ENCODE assay signal across 18 mouse cellular contexts in the genomic region with DNA sequence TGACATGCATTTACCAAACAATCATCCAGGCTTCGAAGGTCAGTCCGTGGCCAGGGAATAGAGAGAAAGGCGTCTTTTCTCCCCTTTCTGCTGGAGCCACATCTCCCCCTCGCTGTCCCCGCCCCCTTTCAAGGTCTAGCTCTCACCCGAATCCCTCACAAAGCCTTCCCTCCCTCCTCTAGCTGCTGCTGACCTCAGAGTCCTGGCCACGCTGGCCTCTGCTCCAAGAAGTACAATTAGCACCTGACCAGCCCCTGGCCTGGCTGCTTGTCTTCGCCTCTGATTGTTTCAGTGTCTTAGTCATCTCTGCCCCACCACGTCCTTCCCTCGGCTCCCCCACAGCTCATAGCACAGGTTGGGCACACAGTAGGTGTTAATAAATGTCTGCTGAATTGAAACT. TPM values are rescaled to one million over a fixed set of nuclear protein-coding genes. Genes with fewer than 3 reads are reported as not detected.
DNase-seq lines count a peak whose midpoint lies in the region; ATAC-seq lines count a peak whose summit lies in the region.
"Had no signal": no experiment of that assay in that cellular context is flagged by ENCODE, and none has a peak within 500 bp of the region (broad histone marks: within the 10 kb centered on the region; RNA-seq: fewer than 3 reads in every experiment).

No protein-coding gene starts in this region.

- no peak overlapping the region for H3K9ac ChIP-seq in heart, embryonic 12.5 days
- H3K9ac ChIP-seq: forebrain, embryonic 15.5 days; limb, embryonic 13.5 days; midbrain, embryonic 13.5 days had no signal

- no peaks in the 10 kb centered on the region for H3K36me3 ChIP-seq in heart, embryonic 12.5 days
- H3K36me3 ChIP-seq: forebrain, embryonic 15.5 days; limb, embryonic 13.5 days; midbrain, embryonic 13.5 days had no signal

- H3K4me2 ChIP-seq in heart, embryonic 12.5 days, result peak overlapping the region; percentile 34
- H3K4me2 ChIP-seq: forebrain, embryonic 15.5 days; limb, embryonic 13.5 days; midbrain, embryonic 13.5 days had no signal

- H3K4me1 ChIP-seq in heart, embryonic 12.5 days (replicated peaks), result peaks cover 37% of the 10 kb centered on the region

- 31% methylated on average over 10 of the region's 10 CpGs for WGBS in heart, embryonic 12.5 days

- no peak for ATAC-seq in heart, embryonic 12.5 days (ENCODE audit: insufficient number of reproducible peaks, low FRiP score)
- ATAC-seq: forebrain, embryonic 15.5 days; intestine, postnatal 0 days; midbrain, embryonic 13.5 days had no signal

- H3K27me3 ChIP-seq in heart, embryonic 12.5 days (replicated peaks), result peaks cover 13% of the 10 kb centered on the region

- peak; percentile 52 to 73 for DNase-seq in adrenal gland, adult (ENCODE audit: inconsistent age in 2 of 2, low spot score in 1 of 2)
- no peak for DNase-seq in adrenal gland, adult 8-10 months
- no peak for DNase-seq in heart, postnatal 4 days
- peak; percentile 13 to 33 for DNase-seq in kidney, postnatal 4 days
- no peak for DNase-seq in kidney, postnatal 25 days
- peak; percentile 37 for DNase-seq in embryo, embryonic 10.5 days (ENCODE audit: low spot score)
- no peak for DNase-seq in T-cell, adult 2 months (ENCODE audit: low spot score)
- DNase-seq: cerebellum, adult 2 months; gastrocnemius, adult 2 months; layer of hippocampus, adult 9-11 months; lung, postnatal 4 days; thymus, postnatal 36 days had no signal

- H3K4me3 ChIP-seq in heart, embryonic 12.5 days, result no peak overlapping the region
- H3K4me3 ChIP-seq: forebrain, embryonic 15.5 days; gastrocnemius, adult 2 months; limb, embryonic 13.5 days; midbrain, embryonic 13.5 days had no signal

- H3K27ac ChIP-seq in heart, embryonic 12.5 days (ENCODE audit: poor library complexity, severe bottlenecking), result peak overlapping the region; percentile 17; the same call in 1 of the 2 replicates
- H3K27ac ChIP-seq: forebrain, embryonic 15.5 days; gastrocnemius, adult 2 months; kidney, postnatal 0 days; limb, embryonic 13.5 days; midbrain, embryonic 13.5 days had no signal

- no peaks in the 10 kb centered on the region for H3K9me3 ChIP-seq in heart, embryonic 12.5 days (replicated peaks)
- H3K9me3 ChIP-seq: forebrain, embryonic 15.5 days; limb, embryonic 13.5 days; midbrain, embryonic 13.5 days had no signal

RNA-seq across cellular contexts. Expression of gene Elf4, which starts 13.3 kb away (rescaled TPM):
- 10 to 100 TPM; 11.1 to 18.4 (median 13.9) TPM for total RNA-seq in adrenal gland, adult 8-10 months (2022)
- 17.0 and 18.7 TPM in 2 replicates for polyA plus RNA-seq in heart, embryonic 12.5 days (2016; fragmentation: Nextera tagmentation; extraction: Ambion mirVana)
- total RNA-seq in heart, postnatal 4 days (2021), result 10 to 100 TPM; 25.7 to 32.4 TPM

Comparison
In these comparisons a context has a peak if more than half of its experiments do, and no peak if none do; other contexts are left out.
1. DNase-seq: peak in adrenal gland, adult (2 of 2), kidney, postnatal 4 days (2 of 2) and embryo, embryonic 10.5 days (single experiment); none in adrenal gland, adult 8-10 months (single experiment), heart, postnatal 4 days (single experiment), kidney, postnatal 25 days (0 of 2) and T-cell, adult 2 months (single experiment).